Mouse (Mus musculus): ENCODE data around the gene Dgkg. TPM values are rescaled to one million over a fixed set of nuclear protein-coding genes. Genes with fewer than 3 reads are reported as not detected.

Gene Dgkg
- total RNA-seq, 1 experiment = 0.22 TPM

- in situ Hi-C loops (cut with MboI; ENCODE audit: low sequenced_read_pairs in 2 of 2, unreplicated experiment in 2 of 2) = no loop called here
- Histone ChIP-seq H3K4me1 (ENCODE audit: control insufficient read depth in 2 of 2, insufficient read depth in 2 of 2, low read length in 2 of 2, poor library complexity in 1 of 2) (no peaks in the 10 kb centered on the region), H3K9ac (ENCODE audit: insufficient read depth, low read depth, low read length, poor library complexity, severe bottlenecking) (no peak overlapping the region), H3K36me3 (ENCODE audit: control insufficient read depth, insufficient read depth, low read length, poor library complexity, severe bottlenecking) (no peaks in the 10 kb centered on the region), H3K9me3 (ENCODE audit: control insufficient read depth, insufficient read depth, low read depth, low read length) (no peaks in the 10 kb centered on the region), H3K4me3 (ENCODE audit: insufficient read depth in 1 of 2, low read depth in 1 of 2, low read length in 2 of 2, poor library complexity in 1 of 2, severe bottlenecking in 1 of 2) (no peak overlapping the region), H3K27ac (ENCODE audit: insufficient read depth, low read depth, low read length, poor library complexity, severe bottlenecking) (no peak overlapping the region)
- TF ChIP-seq CHD2 (IDR thresholded peaks at IDR 0.05; ENCODE audit: low read depth, low read length) = no peak
- TF ChIP-seq MAFK (IDR thresholded peaks at IDR 0.05; ENCODE audit: insufficient read depth, low read depth, low read length) = no peak
- no peak for TF ChIP-seq HCFC1 (IDR thresholded peaks at IDR 0.05; ENCODE audit: borderline replicate concordance, insufficient read depth, low read length)
- TF ChIP-seq ZC3H11A (IDR thresholded peaks at IDR 0.05; ENCODE audit: borderline replicate concordance, low read depth, low read length) = no peak
- TF ChIP-seq ZNF384 (IDR thresholded peaks at IDR 0.05; ENCODE audit: low read depth, low read length) = no peak
- no peak for DNase-seq (ENCODE audit: low read depth, low spot score)
These were observed 41.1 kb upstream of the Dgkg start for GRCm38 (mm10) chr16:22698101-22698500.

- DNase-seq (ENCODE audit: low read depth, low spot score) = no peak
- no peaks in the 10 kb centered on the region for H3K36me3 ChIP-seq (ENCODE audit: control insufficient read depth, insufficient read depth, low read length, poor library complexity, severe bottlenecking)
- H3K9me3 ChIP-seq (ENCODE audit: control insufficient read depth, insufficient read depth, low read depth, low read length) = no peaks in the 10 kb centered on the region
- no peak overlapping the region for H3K27ac ChIP-seq (ENCODE audit: insufficient read depth, low read depth, low read length, poor library complexity, severe bottlenecking)
- no peak overlapping the region for H3K4me3 ChIP-seq (ENCODE audit: insufficient read depth in 1 of 2, low read depth in 1 of 2, low read length in 2 of 2, poor library complexity in 1 of 2, severe bottlenecking in 1 of 2)
- no peaks in the 10 kb centered on the region for H3K4me1 ChIP-seq (ENCODE audit: control insufficient read depth in 2 of 2, insufficient read depth in 2 of 2, low read length in 2 of 2, poor library complexity in 1 of 2)
- H3K9ac ChIP-seq (ENCODE audit: insufficient read depth, low read depth, low read length, poor library complexity, severe bottlenecking) = no peak overlapping the region
- TF ChIP-seq HCFC1 (IDR thresholded peaks at IDR 0.05; ENCODE audit: borderline replicate concordance, insufficient read depth, low read length) (no peak), MAFK (IDR thresholded peaks at IDR 0.05; ENCODE audit: insufficient read depth, low read depth, low read length) (no peak), CHD2 (IDR thresholded peaks at IDR 0.05; ENCODE audit: low read depth, low read length) (no peak), ZC3H11A (IDR thresholded peaks at IDR 0.05; ENCODE audit: borderline replicate concordance, low read depth, low read length) (no peak), ZNF384 (IDR thresholded peaks at IDR 0.05; ENCODE audit: low read depth, low read length) (no peak)
- in situ Hi-C loops (cut with MboI; ENCODE audit: low sequenced_read_pairs in 2 of 2, unreplicated experiment in 2 of 2) = no loop called here
These were observed 32.6 kb upstream of the Dgkg start for GRCm38 (mm10) chr16:22689622-22690021.

GRCm38 (mm10) chr16:22687711-22688230 is 30.8 kb upstream of the Dgkg start:
- H3K9me3 ChIP-seq (ENCODE audit: control insufficient read depth, insufficient read depth, low read depth, low read length) = no peaks in the 10 kb centered on the region
- no peak for DNase-seq (ENCODE audit: low read depth, low spot score)
- no peak overlapping the region for H3K9ac ChIP-seq (ENCODE audit: insufficient read depth, low read depth, low read length, poor library complexity, severe bottlenecking)
- in situ Hi-C loops (cut with MboI; ENCODE audit: low sequenced_read_pairs in 2 of 2, unreplicated experiment in 2 of 2) = no loop called here
- H3K36me3 ChIP-seq (ENCODE audit: control insufficient read depth, insufficient read depth, low read length, poor library complexity, severe bottlenecking) = no peaks in the 10 kb centered on the region
- TF ChIP-seq HCFC1 (IDR thresholded peaks at IDR 0.05; ENCODE audit: borderline replicate concordance, insufficient read depth, low read length) (no peak), MAFK (IDR thresholded peaks at IDR 0.05; ENCODE audit: insufficient read depth, low read depth, low read length) (no peak), CHD2 (IDR thresholded peaks at IDR 0.05; ENCODE audit: low read depth, low read length) (no peak), ZC3H11A (IDR thresholded peaks at IDR 0.05; ENCODE audit: borderline replicate concordance, low read depth, low read length) (no peak), ZNF384 (IDR thresholded peaks at IDR 0.05; ENCODE audit: low read depth, low read length) (no peak)
- no peak overlapping the region for H3K4me3 ChIP-seq (ENCODE audit: insufficient read depth in 1 of 2, low read depth in 1 of 2, low read length in 2 of 2, poor library complexity in 1 of 2, severe bottlenecking in 1 of 2)
- no peak overlapping the region for H3K27ac ChIP-seq (ENCODE audit: insufficient read depth, low read depth, low read length, poor library complexity, severe bottlenecking)
- H3K4me1 ChIP-seq (ENCODE audit: control insufficient read depth in 2 of 2, insufficient read depth in 2 of 2, low read length in 2 of 2, poor library complexity in 1 of 2) = no peaks in the 10 kb centered on the region

- H3K4me1 ChIP-seq (ENCODE audit: control insufficient read depth in 2 of 2, insufficient read depth in 2 of 2, low read length in 2 of 2, poor library complexity in 1 of 2) = no peaks in the 10 kb centered on the region
- in situ Hi-C loops (cut with MboI; ENCODE audit: low sequenced_read_pairs in 2 of 2, unreplicated experiment in 2 of 2) = no loop called here
These were observed 26.6 kb upstream of the Dgkg start for GRCm38 (mm10) chr16:22683605-22684004.

More at GRCm38 (mm10) chr16:22683605-22684004, 26.6 kb upstream of the Dgkg start:
- Histone ChIP-seq H3K36me3 (ENCODE audit: control insufficient read depth, insufficient read depth, low read length, poor library complexity, severe bottlenecking) (no peaks in the 10 kb centered on the region), H3K27ac (ENCODE audit: insufficient read depth, low read depth, low read length, poor library complexity, severe bottlenecking) (no peak overlapping the region), H3K9ac (ENCODE audit: insufficient read depth, low read depth, low read length, poor library complexity, severe bottlenecking) (no peak overlapping the region), H3K9me3 (ENCODE audit: control insufficient read depth, insufficient read depth, low read depth, low read length) (no peaks in the 10 kb centered on the region), H3K4me3 (ENCODE audit: insufficient read depth in 1 of 2, low read depth in 1 of 2, low read length in 2 of 2, poor library complexity in 1 of 2, severe bottlenecking in 1 of 2) (no peak overlapping the region)
- DNase-seq (ENCODE audit: low read depth, low spot score) = no peak
- TF ChIP-seq HCFC1 (IDR thresholded peaks at IDR 0.05; ENCODE audit: borderline replicate concordance, insufficient read depth, low read length) (no peak), CHD2 (IDR thresholded peaks at IDR 0.05; ENCODE audit: low read depth, low read length) (no peak), ZC3H11A (IDR thresholded peaks at IDR 0.05; ENCODE audit: borderline replicate concordance, low read depth, low read length) (no peak), ZNF384 (IDR thresholded peaks at IDR 0.05; ENCODE audit: low read depth, low read length) (no peak), MAFK (IDR thresholded peaks at IDR 0.05; ENCODE audit: insufficient read depth, low read depth, low read length) (no peak)
